In genomic region chr9:110654726-110655650, GRCm38 (mm10) we compare ENCODE assay signal across 8 mouse cellular contexts. TPM values are rescaled to one million over a fixed set of nuclear protein-coding genes. Genes with fewer than 3 reads are reported as not detected.
DNase-seq lines count a peak whose midpoint lies in the region; ATAC-seq and TF ChIP-seq lines count a peak whose summit lies in the region.

No protein-coding gene starts in this region.

- H3K27me3 ChIP-seq in cerebellum, adult 2 months (ENCODE audit: control insufficient read depth, insufficient read depth, low read length) = no peaks in the 10 kb centered on the region
- peaks cover 9% of the 10 kb centered on the region; the same call in 1 of the 2 replicates for H3K27me3 ChIP-seq in lung, embryonic 16.5 days (ENCODE audit: control insufficient read depth, insufficient read depth, low read depth, low read length)
- H3K27me3 ChIP-seq in limb, embryonic 14.5 days (ENCODE audit: control insufficient read depth, insufficient read depth, low read length) = peaks cover 26% of the 10 kb centered on the region
- peaks cover 15% of the 10 kb centered on the region for H3K27me3 ChIP-seq in stomach, embryonic 14.5 days (ENCODE audit: control insufficient read depth, insufficient read depth, low read length)

- H3K4me2 ChIP-seq in lung, embryonic 16.5 days (ENCODE audit: low read depth, low read length) = peak overlapping the region; percentile 93
- peak overlapping the region; percentile 99 for H3K4me2 ChIP-seq in limb, embryonic 14.5 days (replicated peaks; ENCODE audit: low read depth, low read length, severe bottlenecking)
- peak overlapping the region; percentile 95; the same call in 1 of the 2 replicates for H3K4me2 ChIP-seq in stomach, embryonic 14.5 days (replicated peaks; ENCODE audit: low read depth, low read length)

- peak overlapping the region; percentile 54 for H3K4me3 ChIP-seq in cerebellum, adult 2 months (replicated peaks; ENCODE audit: insufficient read depth, low read depth, low read length)
- H3K4me3 ChIP-seq in lung, embryonic 16.5 days (ENCODE audit: low read length) = no peak overlapping the region
- H3K4me3 ChIP-seq in limb, embryonic 14.5 days (replicated peaks; ENCODE audit: low read length) = peak overlapping the region; percentile 60; the same call in 1 of the 2 replicates
- H3K4me3 ChIP-seq in stomach, embryonic 14.5 days (ENCODE audit: low read depth, low read length) = no peak overlapping the region

- TF ChIP-seq POLR2A in cerebellum, adult 2 months (IDR thresholded peaks at IDR 0.05; ENCODE audit: borderline replicate concordance, insufficient read depth, low read length) = no peak
- TF ChIP-seq POLR2A in limb, embryonic 14.5 days (IDR thresholded peaks at IDR 0.05; ENCODE audit: borderline replicate concordance, extremely low read depth, insufficient read depth, insufficient read length) = no peak

- 80% methylated on average over 19 of the region's 19 CpGs for WGBS in cerebellum, adult 2 months
- 77% methylated on average over 19 of the region's 19 CpGs for WGBS in lung, embryonic 16.5 days
- 81% methylated on average over 19 of the region's 19 CpGs for WGBS in limb, embryonic 14.5 days
- 84% methylated on average over 19 of the region's 19 CpGs for WGBS in stomach, embryonic 14.5 days

- no peak for ATAC-seq in lung, embryonic 16.5 days (ENCODE audit: low read depth)
- no peak for ATAC-seq in limb, embryonic 14.5 days (ENCODE audit: low FRiP score, low read depth)
- no peak for ATAC-seq in stomach, embryonic 14.5 days (ENCODE audit: insufficient number of reproducible peaks, insufficient read depth, low FRiP score, low read depth)
- no peak for ATAC-seq in megakaryocyte-erythroid progenitor cell, adult 5-6 weeks (replicated peaks; ENCODE audit: low FRiP score, low TSS enrichment, poor library complexity, severe bottlenecking)

- no peak overlapping the region for H3K9ac ChIP-seq in lung, embryonic 16.5 days (ENCODE audit: low read length)
- no peak overlapping the region for H3K9ac ChIP-seq in limb, embryonic 14.5 days (ENCODE audit: low read depth, low read length, severe bottlenecking)
- no peak overlapping the region for H3K9ac ChIP-seq in stomach, embryonic 14.5 days (replicated peaks; ENCODE audit: low read depth, low read length)

- no peak for DNase-seq in cerebellum, adult 2 months
- DNase-seq in cerebellum, postnatal 25 days = no peak
- DNase-seq in lung, adult 18-20 months = no peak
- no peak for DNase-seq in limb, embryonic 14.5 days (ENCODE audit: low spot score)
- DNase-seq in B cell, adult 2 months = no peak

- H3K27ac ChIP-seq in cerebellum, adult 2 months (ENCODE audit: insufficient read depth, low read length) = peak overlapping the region; percentile 17; the same call in 1 of the 2 replicates
- H3K27ac ChIP-seq in lung, embryonic 16.5 days (ENCODE audit: low read length) = peak overlapping the region; percentile 85
- H3K27ac ChIP-seq in limb, embryonic 14.5 days (replicated peaks; ENCODE audit: low read depth, low read length) = no peak overlapping the region
- H3K27ac ChIP-seq in stomach, embryonic 14.5 days (ENCODE audit: low read length) = no peak overlapping the region

- H3K4me1 ChIP-seq in cerebellum, adult 2 months (ENCODE audit: control insufficient read depth, insufficient read depth, low read length) = peaks cover 17% of the 10 kb centered on the region
- H3K4me1 ChIP-seq in lung, embryonic 16.5 days (replicated peaks; ENCODE audit: control insufficient read depth, insufficient read depth, low read length) = peaks cover 40% of the 10 kb centered on the region
- H3K4me1 ChIP-seq in limb, embryonic 14.5 days (ENCODE audit: control insufficient read depth, insufficient read depth, low read length) = peaks cover 20% of the 10 kb centered on the region
- peaks cover 13% of the 10 kb centered on the region for H3K4me1 ChIP-seq in stomach, embryonic 14.5 days (ENCODE audit: control insufficient read depth, insufficient read depth, low read length)

- no peak for TF ChIP-seq CTCF in cerebellum, adult 2 months (IDR thresholded peaks at IDR 0.05; ENCODE audit: borderline replicate concordance, insufficient read depth, low read depth, low read length)

- no peaks in the 10 kb centered on the region for H3K9me3 ChIP-seq in lung, embryonic 16.5 days (ENCODE audit: control insufficient read depth, low read length)
- H3K9me3 ChIP-seq in limb, embryonic 14.5 days (ENCODE audit: control insufficient read depth, low read length) = no peaks in the 10 kb centered on the region
- H3K9me3 ChIP-seq in stomach, embryonic 14.5 days (ENCODE audit: control insufficient read depth, low read depth, low read length) = no peaks in the 10 kb centered on the region

- H3K36me3 ChIP-seq in lung, embryonic 16.5 days (ENCODE audit: control insufficient read depth, insufficient read depth, low read length) = peaks cover 8% of the 10 kb centered on the region; the same call in 1 of the 2 replicates
- 0 out of 2 replicates have a peak, but pooled peaks cover 4% of the 10 kb centered on the region for H3K36me3 ChIP-seq in limb, embryonic 14.5 days (ENCODE audit: control insufficient read depth, insufficient read depth, low read length)
- no peaks in the 10 kb centered on the region for H3K36me3 ChIP-seq in stomach, embryonic 14.5 days (ENCODE audit: control insufficient read depth, insufficient read depth, low read length)

RNA-seq across cellular contexts. Expression of gene Nbeal2, which starts 1.0 kb away (rescaled TPM):
- 16.8 and 19.1 TPM in 2 replicates for polyA plus RNA-seq in cerebellum, adult 2 months (2012; rRNA removed)
- 5.0 and 6.9 TPM in 2 replicates for polyA plus RNA-seq in lung, embryonic 16.5 days (2015; fragmentation: Nextera tagmentation; extraction: Ambion mirVana)
- 8.4 and 9.4 TPM in 2 replicates for polyA plus RNA-seq in limb, embryonic 14.5 days (2012; rRNA removed)
- 3.2 and 3.3 TPM in 2 replicates for polyA plus RNA-seq in limb, embryonic 14.5 days (2014; fragmentation: Nextera tagmentation; extraction: Ambion mirVana)
- polyA plus RNA-seq in stomach, embryonic 14.5 days (2014; fragmentation: Nextera tagmentation; extraction: Ambion mirVana) = 4.3 and 4.5 TPM in 2 replicates
- 9.1 and 11.9 TPM in 2 replicates for total RNA-seq in megakaryocyte-erythroid progenitor cell, adult 5-6 weeks (2014; fragmentation: Nextera tagmentation)
- 3.7 and 6.8 TPM in 2 replicates for total RNA-seq in megakaryocyte-erythroid progenitor cell, adult 5-6 weeks (2017)

RNA-seq across cellular contexts. Expression of gene Ccdc12, which starts 1.3 kb away (rescaled TPM):
- 98.5 and 102 TPM in 2 replicates for polyA plus RNA-seq in cerebellum, adult 2 months (2012; rRNA removed)
- 160 and 167 TPM in 2 replicates for polyA plus RNA-seq in lung, embryonic 16.5 days (2015; fragmentation: Nextera tagmentation; extraction: Ambion mirVana)
- polyA plus RNA-seq in limb, embryonic 14.5 days (2012; rRNA removed) = 72.2 and 83.8 TPM in 2 replicates
- polyA plus RNA-seq in limb, embryonic 14.5 days (2014; fragmentation: Nextera tagmentation; extraction: Ambion mirVana) = 102 and 123 TPM in 2 replicates
- 138 TPM in 2 replicates for polyA plus RNA-seq in stomach, embryonic 14.5 days (2014; fragmentation: Nextera tagmentation; extraction: Ambion mirVana)
- 92.6 and 110 TPM in 2 replicates for total RNA-seq in megakaryocyte-erythroid progenitor cell, adult 5-6 weeks (2014; fragmentation: Nextera tagmentation)
- total RNA-seq in megakaryocyte-erythroid progenitor cell, adult 5-6 weeks (2017) = 70.8 and 132 TPM in 2 replicates

RNA-seq across cellular contexts. Expression of gene Nradd, which starts 30.7 kb away (rescaled TPM):
- polyA plus RNA-seq in cerebellum, adult 2 months (2012; rRNA removed) = 3.2 and 3.5 TPM in 2 replicates
- 47.4 and 49.8 TPM in 2 replicates for polyA plus RNA-seq in lung, embryonic 16.5 days (2015; fragmentation: Nextera tagmentation; extraction: Ambion mirVana)
- 40.0 and 53.8 TPM in 2 replicates for polyA plus RNA-seq in limb, embryonic 14.5 days (2012; rRNA removed)
- 28.1 and 30.4 TPM in 2 replicates for polyA plus RNA-seq in limb, embryonic 14.5 days (2014; fragmentation: Nextera tagmentation; extraction: Ambion mirVana)
- polyA plus RNA-seq in stomach, embryonic 14.5 days (2014; fragmentation: Nextera tagmentation; extraction: Ambion mirVana) = 17.6 and 19.4 TPM in 2 replicates
- 2.1 TPM in 1 of 2 replicates, not detected in the other for total RNA-seq in megakaryocyte-erythroid progenitor cell, adult 5-6 weeks (2014; fragmentation: Nextera tagmentation)
- total RNA-seq in megakaryocyte-erythroid progenitor cell, adult 5-6 weeks (2017) = 0.14 and 2.8 TPM in 2 replicates

Comparison
In these comparisons a context has a peak if more than half of its experiments do, and no peak if none do; other contexts are left out.
1. H3K27ac ChIP-seq: peak in cerebellum, adult 2 months (single experiment) and lung, embryonic 16.5 days (single experiment); none in limb, embryonic 14.5 days (single experiment) and stomach, embryonic 14.5 days (single experiment).
2. H3K4me3 ChIP-seq: peak in cerebellum, adult 2 months (single experiment) and limb, embryonic 14.5 days (single experiment); none in lung, embryonic 16.5 days (single experiment) and stomach, embryonic 14.5 days (single experiment).
3. Peak in every context shown above with its lines, with median percentiles within 50 percentile points of each other: H3K4me2 ChIP-seq.